Mouse (Mus musculus) forebrain, embryonic 12.5 days (tissue): ENCODE measurements around the gene Cry2. TPM values are rescaled to one million over a fixed set of nuclear protein-coding genes. Genes with fewer than 3 reads are reported as not detected.
"Not testable (repeated sequence)": the region's sequence is repeated elsewhere in the genome, so short reads cannot be mapped to it uniquely, and the experiment has no call there.

Experiments
- ATAC-seq: fragments of 200-750 bp; cut with Nextera tagmentation; 2 replicates; pipeline ENCODE4 v1.8.0; 2017; ENCODE audit warnings: moderate TSS enrichment; ENCODE audit not compliant: low FRiP score
- H3K27ac ChIP-seq: fragments of 300-500 bp; sonication (generic); 2 replicates; pipeline ENCODE4 v1.5.1; 2016; ENCODE audit warnings: mild to moderate bottlenecking
- H3K27me3 ChIP-seq: fragments of 300-500 bp; sonication (generic); 2 replicates; pipeline ENCODE4 v1.6.1; 2016; ENCODE audit warnings: mild to moderate bottlenecking
- H3K36me3 ChIP-seq: fragments of 300-500 bp; sonication (generic); replicated peaks from 2 replicates; pipeline ENCODE4 v1.6.1; 2016; ENCODE audit warnings: mild to moderate bottlenecking
- H3K4me1 ChIP-seq: fragments of 300-500 bp; sonication (generic); 2 replicates; pipeline ENCODE4 v1.6.1; 2016
- H3K4me2 ChIP-seq: fragments of 300-500 bp; sonication (generic); 2 replicates; pipeline ENCODE4 v1.6.1; 2016; ENCODE audit warnings: mild to moderate bottlenecking, moderate library complexity
- H3K4me3 ChIP-seq: fragments of 300-500 bp; sonication (generic); replicated peaks from 2 replicates; pipeline ENCODE4 v1.5.1; 2016; ENCODE audit warnings: mild to moderate bottlenecking
- H3K9ac ChIP-seq: fragments of 300-500 bp; sonication (generic); 2 replicates; pipeline ENCODE4 v1.6.1; 2016; ENCODE audit warnings: mild to moderate bottlenecking
- H3K9me3 ChIP-seq: fragments of 300-500 bp; sonication (generic); 2 replicates; pipeline ENCODE4 v1.6.1; 2016
- WGBS: fragments of 180-500 bp; shearing (Covaris S2); methylation state at CpG from one replicate; pipeline ENCODE4 v1.1.7; 2016; 5-methylcytosine and 5-hydroxymethylcytosine counted together
- polyA plus RNA-seq: library from polyadenylated mRNA; unstranded; fragments of >200 nt; fragmentation: Nextera tagmentation; extraction: Ambion mirVana; gene quantifications from 2 replicates; pipeline ENCODE4 v1.2.1, GENCODE M21; 2016

Gene Cry2
- 29.1 and 31.2 TPM in 2 replicates for polyA plus RNA-seq

GRCm38 (mm10) chr2:92433578-92434374 lies at the start of gene Cry2:
Gene Cry2 (minus strand): TSS chr2:92434043.
- H3K36me3 ChIP-seq = no peaks in the 10 kb centered on the region
- H3K4me2 ChIP-seq = peak within 1 kb of the TSS; percentile 78
- WGBS = under 1% methylated on average over 74 of the region's 76 CpGs
- peak within 1 kb of the TSS; percentile 80 for H3K4me3 ChIP-seq
- peak within 1 kb of the TSS; percentile 70 for H3K27ac ChIP-seq
- peak; percentile 98 for ATAC-seq
- peak within 1 kb of the TSS; percentile 86 for H3K9ac ChIP-seq
- 0 out of 2 replicates have a peak, but pooled peaks cover 9% of the 10 kb centered on the region for H3K27me3 ChIP-seq
- H3K4me1 ChIP-seq = peaks cover 52% of the 10 kb centered on the region
- H3K9me3 ChIP-seq = no peaks in the 10 kb centered on the region

GRCm38 (mm10) chr2:92483505-92483904 lies 49.7 kb upstream of the Cry2 start:
- Histone ChIP-seq H3K27ac (no peak overlapping the region), H3K9me3 (no peaks in the 10 kb centered on the region), H3K4me2 (no peak overlapping the region), H3K4me3 (no peak overlapping the region), H3K4me1 (peaks cover 21% of the 10 kb centered on the region), H3K27me3 (peaks cover 48% of the 10 kb centered on the region), H3K36me3 (no peaks in the 10 kb centered on the region), H3K9ac (no peak overlapping the region)
- no peak for ATAC-seq
- 54% methylated on average over 5 of the region's 5 CpGs for WGBS

DNA sequence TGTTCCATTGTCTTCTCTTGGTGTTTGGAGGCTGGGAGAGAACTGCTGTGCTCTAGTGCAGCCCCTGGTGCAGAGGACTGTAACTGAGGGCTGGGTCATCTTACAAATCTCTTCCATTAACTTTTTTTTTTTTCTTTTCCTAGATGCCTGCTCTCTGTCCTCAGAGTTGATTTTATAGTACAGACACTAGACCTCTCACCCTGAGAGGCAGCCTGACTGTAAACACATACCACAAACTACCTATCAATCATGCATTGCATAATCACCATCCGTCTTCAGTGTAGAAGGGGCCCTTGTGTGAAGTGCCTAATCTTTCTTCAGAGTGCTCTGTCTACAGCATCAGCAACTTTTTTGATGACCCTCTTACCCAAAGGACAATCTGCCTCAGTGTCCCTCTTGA lies 48.7 kb upstream of the Cry2 start:
- no peak overlapping the region for H3K4me2 ChIP-seq
- H3K27ac ChIP-seq = no peak overlapping the region
- no peaks in the 10 kb centered on the region for H3K36me3 ChIP-seq
- no peak overlapping the region for H3K4me3 ChIP-seq
- peaks cover 48% of the 10 kb centered on the region for H3K27me3 ChIP-seq
- no peaks in the 10 kb centered on the region for H3K9me3 ChIP-seq
- no peak overlapping the region for H3K9ac ChIP-seq
- H3K4me1 ChIP-seq = peaks cover 21% of the 10 kb centered on the region
- WGBS = 52% methylated on average over 1 of the region's 1 CpGs
- no peak for ATAC-seq

DNA sequence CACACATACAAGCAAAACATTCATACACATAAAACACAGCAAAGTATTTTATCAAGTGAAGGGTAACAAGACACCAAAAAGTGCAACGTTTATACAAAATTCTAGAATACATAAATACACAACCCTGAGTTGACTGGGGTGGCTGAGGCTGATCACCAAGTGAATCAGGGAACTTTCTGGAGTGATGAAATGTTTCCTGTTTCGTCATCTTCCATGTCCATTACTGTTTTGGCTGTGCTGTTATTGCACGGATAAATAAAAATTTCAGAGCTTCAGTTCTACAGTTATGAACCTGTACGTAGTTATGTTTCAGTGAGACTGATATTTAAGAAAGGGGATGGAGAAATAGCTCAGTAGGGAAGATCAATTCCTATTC lies 44.5 kb upstream of the Cry2 start:
- Histone ChIP-seq H3K4me1 (no peaks in the 10 kb centered on the region), H3K4me3 (no peak overlapping the region), H3K9me3 (no peaks in the 10 kb centered on the region), H3K27me3 (peaks cover 12% of the 10 kb centered on the region), H3K4me2 (no peak overlapping the region), H3K36me3 (no peaks in the 10 kb centered on the region), H3K27ac (no peak overlapping the region), H3K9ac (no peak overlapping the region)
- ATAC-seq = no peak
- 92% methylated on average over 4 of the region's 4 CpGs for WGBS

DNA sequence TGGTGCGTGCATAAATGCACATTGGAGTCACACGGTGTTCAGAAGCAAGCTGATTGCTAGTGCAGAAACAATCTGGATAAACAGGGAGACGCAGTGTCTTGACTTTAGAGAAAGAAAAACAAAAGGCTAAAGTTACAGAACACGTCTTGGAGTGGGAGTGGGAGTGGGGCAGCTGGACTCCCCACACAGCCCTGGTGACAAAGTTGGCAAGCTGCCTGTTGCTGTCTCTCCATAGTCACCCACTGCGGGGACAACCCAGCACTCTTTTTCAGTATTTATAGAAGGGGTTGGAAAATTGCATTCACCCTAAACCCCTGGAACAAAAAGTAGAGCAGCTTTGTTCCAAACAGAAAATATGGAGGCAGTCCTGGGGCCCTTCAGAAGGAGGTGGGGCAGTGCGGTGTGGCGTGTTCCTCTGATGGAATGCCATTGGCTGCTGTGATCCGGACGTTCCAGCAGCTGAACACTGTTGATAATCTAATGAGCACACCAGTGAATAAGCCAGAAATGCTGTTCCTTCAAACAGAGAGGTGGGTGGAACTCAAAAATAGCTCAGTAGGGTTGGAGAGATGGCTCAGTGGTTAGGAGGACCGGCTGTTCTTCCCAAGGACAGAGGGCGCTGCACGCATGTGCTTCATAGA lies 43.9 kb upstream of the Cry2 start:
- H3K4me2 ChIP-seq = no peak overlapping the region
- WGBS = 75% methylated on average over 12 of the region's 12 CpGs
- no peaks in the 10 kb centered on the region for H3K4me1 ChIP-seq
- no peak overlapping the region for H3K4me3 ChIP-seq
- H3K9ac ChIP-seq = no peak overlapping the region
- no peak overlapping the region for H3K27ac ChIP-seq
- H3K27me3 ChIP-seq = 0 out of 2 replicates have a peak, but pooled peaks cover 7% of the 10 kb centered on the region
- no peak for ATAC-seq
- no peaks in the 10 kb centered on the region for H3K9me3 ChIP-seq
- no peaks in the 10 kb centered on the region for H3K36me3 ChIP-seq

GRCm38 (mm10) chr2:92476580-92476979 lies 42.7 kb upstream of the Cry2 start:
- H3K9me3 ChIP-seq, H3K4me2 ChIP-seq, H3K4me1 ChIP-seq, H3K4me3 ChIP-seq, H3K9ac ChIP-seq, H3K27me3 ChIP-seq, H3K36me3 ChIP-seq, ATAC-seq, H3K27ac ChIP-seq: not testable (repeated sequence)
- 88% methylated on average over 7 of the region's 7 CpGs for WGBS

DNA sequence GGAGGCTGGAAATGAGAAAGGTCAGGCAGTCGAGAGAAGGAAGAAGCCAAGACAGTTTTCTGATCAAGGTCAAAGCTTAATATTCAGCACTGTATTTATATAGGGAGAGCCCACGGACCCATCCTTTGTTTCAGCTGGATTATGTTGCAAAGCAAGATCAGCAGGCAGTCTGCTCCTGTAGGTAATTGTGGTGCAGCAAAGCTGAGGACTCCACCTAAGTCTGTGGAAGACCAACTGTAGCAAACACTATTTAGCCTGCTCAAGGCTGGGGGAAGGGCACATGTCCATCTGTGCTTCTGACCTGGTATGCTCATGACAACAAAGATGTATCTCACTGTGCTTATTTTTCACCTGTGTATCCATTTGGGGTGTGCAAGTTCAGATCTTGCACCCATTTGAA lies 41.9 kb upstream of the Cry2 start:
- no peaks in the 10 kb centered on the region for H3K9me3 ChIP-seq
- no peak overlapping the region for H3K4me2 ChIP-seq
- no peak overlapping the region for H3K9ac ChIP-seq
- no peak overlapping the region for H3K4me3 ChIP-seq
- 59% methylated on average over 2 of the region's 2 CpGs for WGBS
- H3K27me3 ChIP-seq = no peaks in the 10 kb centered on the region
- no peak overlapping the region for H3K27ac ChIP-seq
- no peak for ATAC-seq
- H3K4me1 ChIP-seq = no peaks in the 10 kb centered on the region
- H3K36me3 ChIP-seq = no peaks in the 10 kb centered on the region

DNA sequence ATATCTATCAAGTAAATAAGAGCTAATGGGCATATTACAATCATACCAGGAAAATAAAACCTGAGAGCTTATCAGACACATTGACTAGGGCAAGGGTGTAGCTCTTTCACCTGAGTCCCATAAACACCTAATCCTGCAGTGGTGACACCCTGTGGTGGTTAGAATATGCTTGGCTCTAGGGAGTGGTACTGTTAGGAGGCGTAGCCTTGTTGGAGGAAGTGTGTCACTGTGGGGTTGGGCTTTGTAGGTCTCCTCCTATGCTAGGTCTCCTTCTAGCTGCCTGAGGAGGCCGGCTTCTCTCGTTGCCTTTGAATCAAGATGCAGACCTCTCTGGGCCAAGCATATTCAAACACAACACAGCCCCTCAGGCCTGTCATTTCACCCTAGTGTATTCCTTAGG lies 41.1 kb upstream of the Cry2 start:
- Histone ChIP-seq H3K4me3 (no peak overlapping the region), H3K27ac (no peak overlapping the region), H3K36me3 (no peaks in the 10 kb centered on the region), H3K27me3 (no peaks in the 10 kb centered on the region), H3K4me2 (no peak overlapping the region), H3K9ac (no peak overlapping the region), H3K4me1 (no peaks in the 10 kb centered on the region), H3K9me3 (no peaks in the 10 kb centered on the region)
- ATAC-seq = no peak
- WGBS = 77% methylated on average over 3 of the region's 3 CpGs

GRCm38 (mm10) chr2:92471886-92472670 lies 38.2 kb upstream of the Cry2 start:
- Histone ChIP-seq H3K4me3 (no peak overlapping the region), H3K4me2 (no peak overlapping the region), H3K27me3 (no peaks in the 10 kb centered on the region), H3K9ac (no peak overlapping the region), H3K9me3 (no peaks in the 10 kb centered on the region), H3K36me3 (no peaks in the 10 kb centered on the region), H3K4me1 (no peaks in the 10 kb centered on the region), H3K27ac (no peak overlapping the region)
- 85% methylated on average over 12 of the region's 12 CpGs for WGBS
- ATAC-seq = no peak

DNA sequence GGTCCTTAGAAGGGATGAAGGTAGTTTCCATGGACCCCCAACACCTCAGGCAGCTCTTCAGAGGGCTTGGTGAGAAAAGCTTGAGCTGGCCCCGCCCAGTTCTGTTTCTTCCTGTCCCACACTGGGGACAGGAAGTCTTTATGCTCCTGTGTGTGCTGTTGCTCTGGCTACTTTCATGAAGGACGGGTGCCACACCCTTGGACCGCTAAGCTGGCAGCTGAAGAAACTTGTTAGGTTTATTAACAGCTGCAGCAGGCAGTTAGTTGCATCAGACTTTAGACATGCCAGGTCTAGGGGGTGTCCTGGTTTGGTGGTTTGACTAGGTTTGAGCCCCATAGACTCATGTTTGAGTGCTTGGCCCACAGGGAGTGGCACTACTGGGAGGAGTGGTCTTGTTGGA lies 30.8 kb upstream of the Cry2 start:
- Histone ChIP-seq H3K4me2 (no peak overlapping the region), H3K27me3 (peaks cover 30% of the 10 kb centered on the region), H3K9me3 (no peaks in the 10 kb centered on the region), H3K36me3 (no peaks in the 10 kb centered on the region), H3K4me1 (peaks cover 10% of the 10 kb centered on the region), H3K9ac (no peak overlapping the region), H3K4me3 (no peak overlapping the region), H3K27ac (no peak overlapping the region)
- ATAC-seq = no peak
- WGBS = 71% methylated on average over 3 of the region's 3 CpGs

GRCm38 (mm10) chr2:92461215-92461614 lies 27.4 kb upstream of the Cry2 start:
- no peaks in the 10 kb centered on the region for H3K36me3 ChIP-seq
- H3K4me2 ChIP-seq = no peak overlapping the region
- 79% methylated on average over 1 of the region's 1 CpGs for WGBS
- peaks cover 30% of the 10 kb centered on the region for H3K27me3 ChIP-seq
- H3K4me1 ChIP-seq = peaks cover 37% of the 10 kb centered on the region
- no peak for ATAC-seq
- no peak overlapping the region for H3K27ac ChIP-seq
- no peaks in the 10 kb centered on the region for H3K9me3 ChIP-seq
- no peak overlapping the region for H3K4me3 ChIP-seq
- no peak overlapping the region for H3K9ac ChIP-seq

GRCm38 (mm10) chr2:92459921-92460707 lies 26.3 kb upstream of the Cry2 start, which contains the start of gene Slc35c1:
Gene Slc35c1 (minus strand): TSS chr2:92460538.
- H3K9ac ChIP-seq = peak within 1 kb of the TSS; percentile 61
- H3K27me3 ChIP-seq = peaks cover 30% of the 10 kb centered on the region
- H3K27ac ChIP-seq = no peak within 1 kb of the TSS
- H3K9me3 ChIP-seq = no peaks in the 10 kb centered on the region
- peak within 1 kb of the TSS; percentile 75 for H3K4me3 ChIP-seq
- peak within 1 kb of the TSS; percentile 74 for H3K4me2 ChIP-seq
- ATAC-seq = peak; percentile 30; the same call in 1 of the 2 replicates
- H3K36me3 ChIP-seq = no peaks in the 10 kb centered on the region
- WGBS = 2% methylated on average over 34 of the region's 34 CpGs
- H3K4me1 ChIP-seq = peaks cover 42% of the 10 kb centered on the region
